Mouse (Mus musculus) limb, embryonic 12.5 days (tissue): ENCODE results near the gene Fam43a. TPM values are rescaled to one million over a fixed set of nuclear protein-coding genes. Genes with fewer than 3 reads are reported as not detected.

Experiments
- ATAC-seq: fragments of 200-750 bp; cut with Nextera tagmentation; 2 replicates; pipeline ENCODE4 v1.8.0; 2017; ENCODE audit warnings: low read depth, moderate TSS enrichment; ENCODE audit not compliant: insufficient number of reproducible peaks, insufficient read depth, low FRiP score, low TSS enrichment
- H3K27ac ChIP-seq: fragments of 300-500 bp; sonication (generic); 2 replicates; pipeline ENCODE4 v1.5.1; 2016; ENCODE audit warnings: mild to moderate bottlenecking, moderate library complexity
- H3K27me3 ChIP-seq: fragments of 300-500 bp; sonication (generic); 2 replicates; pipeline ENCODE4 v1.6.1; 2016; ENCODE audit warnings: mild to moderate bottlenecking, moderate library complexity
- H3K36me3 ChIP-seq: fragments of 300-500 bp; sonication (generic); 2 replicates; pipeline ENCODE4 v1.6.1; 2016; ENCODE audit warnings: mild to moderate bottlenecking, moderate library complexity
- H3K4me1 ChIP-seq: fragments of 300-500 bp; sonication (generic); replicated peaks from 2 replicates; pipeline ENCODE4 v1.6.1; 2016
- H3K4me2 ChIP-seq: fragments of 300-500 bp; sonication (generic); 2 replicates; pipeline ENCODE4 v1.6.1; 2016; ENCODE audit warnings: mild to moderate bottlenecking, moderate library complexity
- H3K4me3 ChIP-seq: fragments of 300-500 bp; sonication (generic); replicated peaks from 2 replicates; pipeline ENCODE4 v1.5.1; 2016; ENCODE audit warnings: mild to moderate bottlenecking
- H3K9ac ChIP-seq: fragments of 300-500 bp; sonication (generic); replicated peaks from 2 replicates; pipeline ENCODE4 v1.6.1; 2016; ENCODE audit warnings: mild to moderate bottlenecking, moderate library complexity
- H3K9me3 ChIP-seq: fragments of 300-500 bp; sonication (generic); 2 replicates; pipeline ENCODE4 v1.6.1; 2016; ENCODE audit warnings: mild to moderate bottlenecking, moderate library complexity
- WGBS: fragments of 180-500 bp; shearing (Covaris S2); methylation state at CpG from one replicate; pipeline ENCODE4 v1.1.7; 2016; 5-methylcytosine and 5-hydroxymethylcytosine counted together
- polyA plus RNA-seq: library from polyadenylated mRNA; unstranded; fragments of >200 nt; fragmentation: Nextera tagmentation; extraction: Ambion mirVana; gene quantifications from 2 replicates; pipeline ENCODE4 v1.2.1, GENCODE M21; 2016

Gene Fam43a
- polyA plus RNA-seq, 1 experiment from 2014 or later, result 11.2 TPM

DNA sequence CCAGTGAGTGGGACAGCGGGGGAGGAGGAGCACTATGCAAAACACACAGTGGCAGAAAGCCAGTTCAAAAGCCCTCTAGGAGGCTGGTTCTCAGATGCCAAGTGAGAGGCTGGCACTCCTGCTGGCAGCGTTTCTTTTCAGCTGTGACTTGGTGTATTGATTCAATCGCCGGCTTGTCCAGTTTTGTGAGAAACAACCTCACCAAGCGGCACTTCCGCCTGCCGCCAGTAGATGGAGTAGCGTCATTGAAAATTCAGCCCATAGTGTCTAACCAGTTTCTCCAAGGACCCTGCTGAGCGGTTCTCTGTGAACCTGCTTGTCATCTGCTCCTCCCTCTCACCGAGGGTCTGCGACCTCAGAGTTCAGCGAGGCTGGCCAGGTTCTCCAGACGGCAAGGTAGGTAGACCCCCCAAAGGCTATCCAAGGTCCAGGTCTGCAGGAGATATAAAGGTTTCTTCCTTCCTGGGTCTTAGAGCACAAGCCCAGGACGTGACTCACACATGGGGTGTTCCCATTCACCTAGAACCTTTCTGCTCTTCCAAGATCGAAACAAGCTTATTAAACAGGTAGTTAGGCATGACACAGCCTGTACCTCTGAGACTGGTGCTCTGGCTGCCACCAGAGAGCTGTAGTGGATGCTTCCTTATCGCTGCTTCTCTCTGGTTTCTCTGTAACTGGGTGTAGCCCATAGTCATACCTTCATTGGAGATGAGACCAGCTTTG lies 2.4 kb upstream of the Fam43a start:
- Histone ChIP-seq H3K4me2 (peak overlapping the region; percentile 34), H3K27ac (no peak overlapping the region), H3K9ac (no peak overlapping the region), H3K4me3 (no peak overlapping the region), H3K9me3 (no peaks in the 10 kb centered on the region), H3K4me1 (peaks cover 24% of the 10 kb centered on the region), H3K27me3 (peaks cover 61% of the 10 kb centered on the region), H3K36me3 (no peaks in the 10 kb centered on the region)
- ATAC-seq, result no peak
- 12% methylated on average over 16 of the region's 16 CpGs for WGBS

DNA sequence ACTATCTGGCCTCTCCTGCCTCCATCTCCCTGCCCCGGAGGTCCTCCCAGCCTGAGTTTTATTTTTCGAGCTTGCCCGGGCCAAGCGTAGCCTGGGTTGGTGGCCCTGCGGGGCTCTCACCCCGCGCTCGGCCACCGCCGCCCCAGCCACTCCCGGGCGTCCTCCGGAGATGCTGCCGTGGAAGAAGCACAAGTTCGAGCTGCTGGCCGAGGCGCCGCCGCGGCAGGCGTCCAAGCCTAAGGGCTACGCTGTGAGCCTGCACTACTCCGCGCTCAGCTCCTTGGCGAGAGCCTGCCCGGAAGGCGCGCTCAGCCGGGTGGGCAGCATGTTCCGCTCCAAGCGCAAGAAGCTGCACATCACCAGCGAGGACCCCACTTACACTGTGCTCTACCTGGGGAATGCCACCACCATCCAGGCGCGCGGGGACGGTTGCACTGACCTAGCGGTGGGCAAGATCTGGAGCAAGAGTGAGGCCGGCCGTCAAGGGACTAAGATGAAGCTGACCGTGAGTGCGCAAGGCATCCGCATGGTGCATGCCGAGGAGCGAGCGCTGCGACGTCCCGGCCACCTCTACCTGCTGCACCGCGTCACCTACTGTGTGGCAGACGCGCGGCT lies 1.0 kb downstream of the Fam43a start:
- under 1% methylated on average over 53 of the region's 53 CpGs for WGBS
- ATAC-seq, result no peak
- H3K27me3 ChIP-seq, result peaks cover 52% of the 10 kb centered on the region

DNA sequence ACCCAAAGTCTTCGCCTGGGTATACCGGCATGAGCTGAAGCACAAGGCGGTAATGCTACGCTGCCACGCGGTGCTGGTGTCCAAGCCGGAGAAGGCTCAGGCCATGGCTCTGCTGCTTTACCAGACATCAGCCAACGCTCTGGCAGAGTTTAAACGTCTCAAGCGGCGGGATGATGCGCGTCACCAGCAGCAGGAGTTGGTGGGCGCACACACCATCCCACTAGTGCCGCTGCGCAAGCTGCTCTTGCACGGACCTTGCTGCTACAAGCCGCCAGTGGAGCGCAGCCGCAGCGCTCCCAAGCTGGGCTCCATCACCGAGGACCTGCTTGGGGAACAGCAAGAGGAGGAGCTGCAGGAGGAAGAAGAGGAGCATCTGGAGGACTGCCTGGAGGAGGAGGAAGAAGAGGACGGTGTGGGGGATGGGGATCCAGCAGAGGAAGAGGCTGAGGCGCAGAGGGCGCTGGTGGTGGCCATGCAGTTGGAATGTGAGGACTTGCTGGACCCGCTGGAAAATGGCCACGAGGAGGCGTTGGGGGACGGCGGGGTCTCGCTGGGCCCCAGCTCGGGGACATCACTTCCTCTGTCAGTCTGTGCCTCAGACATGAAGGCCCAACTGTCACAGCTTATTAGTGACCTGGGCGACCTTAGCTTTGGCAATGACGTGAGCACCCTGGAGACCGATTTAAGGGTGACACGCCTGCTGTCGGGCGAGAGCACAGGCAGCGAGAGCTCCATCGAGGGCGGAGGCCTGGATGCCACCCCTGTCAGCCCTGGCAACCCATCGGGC lies 1.7 kb downstream of the Fam43a start:
- H3K4me2 ChIP-seq, result peak overlapping the region; percentile 97
- H3K4me1 ChIP-seq, result peaks cover 62% of the 10 kb centered on the region
- H3K36me3 ChIP-seq, result no peaks in the 10 kb centered on the region
- peak overlapping the region; percentile 63 for H3K4me3 ChIP-seq
- no peaks in the 10 kb centered on the region for H3K9me3 ChIP-seq
- peak overlapping the region; percentile 50 for H3K27ac ChIP-seq
- ATAC-seq, result no peak
- H3K27me3 ChIP-seq, result peaks cover 45% of the 10 kb centered on the region
- peak overlapping the region; percentile 72 for H3K9ac ChIP-seq
- 6% methylated on average over 42 of the region's 42 CpGs for WGBS

More for the DNA sequence above, 1.0 kb downstream of the Fam43a start:
- Histone ChIP-seq H3K9me3 (no peaks in the 10 kb centered on the region), H3K4me2 (peak overlapping the region; percentile 97), H3K27ac (peak overlapping the region; percentile 35; the same call in 1 of the 2 replicates), H3K36me3 (no peaks in the 10 kb centered on the region), H3K4me3 (peak overlapping the region; percentile 63), H3K9ac (peak overlapping the region; percentile 72), H3K4me1 (peaks cover 55% of the 10 kb centered on the region)

DNA sequence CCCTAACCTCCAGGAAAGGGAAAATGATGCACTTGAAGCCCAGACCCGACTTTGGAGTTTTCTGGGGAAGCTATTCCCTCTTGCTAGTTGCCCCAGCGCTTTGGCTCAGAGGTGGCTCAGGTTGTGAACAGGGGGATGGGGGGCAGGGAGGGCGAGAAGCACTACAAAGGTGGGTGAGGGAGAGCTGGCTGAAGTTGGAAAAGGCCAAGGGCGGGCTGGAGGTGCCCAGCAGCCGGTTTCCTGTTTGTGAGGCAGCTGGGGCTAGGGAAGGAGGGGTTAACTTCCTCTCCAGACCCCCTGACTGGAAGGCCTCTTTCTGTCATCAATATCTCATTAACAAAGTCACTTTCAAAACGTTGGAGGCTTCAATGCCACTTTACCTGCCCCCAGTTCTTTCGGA lies 2.4 kb downstream of the Fam43a start:
- Histone ChIP-seq H3K27ac (peak overlapping the region; percentile 50), H3K4me1 (peaks cover 65% of the 10 kb centered on the region), H3K9me3 (no peaks in the 10 kb centered on the region), H3K4me3 (peak overlapping the region; percentile 63), H3K9ac (0 out of 2 replicates have a peak overlapping the region, but pooled peaks have one; percentile 18), H3K4me2 (peak overlapping the region; percentile 97), H3K36me3 (no peaks in the 10 kb centered on the region), H3K27me3 (peaks cover 38% of the 10 kb centered on the region)
- 4% methylated on average over 7 of the region's 7 CpGs for whole genome bisulfite sequencing
- ATAC-seq, result no peak

DNA sequence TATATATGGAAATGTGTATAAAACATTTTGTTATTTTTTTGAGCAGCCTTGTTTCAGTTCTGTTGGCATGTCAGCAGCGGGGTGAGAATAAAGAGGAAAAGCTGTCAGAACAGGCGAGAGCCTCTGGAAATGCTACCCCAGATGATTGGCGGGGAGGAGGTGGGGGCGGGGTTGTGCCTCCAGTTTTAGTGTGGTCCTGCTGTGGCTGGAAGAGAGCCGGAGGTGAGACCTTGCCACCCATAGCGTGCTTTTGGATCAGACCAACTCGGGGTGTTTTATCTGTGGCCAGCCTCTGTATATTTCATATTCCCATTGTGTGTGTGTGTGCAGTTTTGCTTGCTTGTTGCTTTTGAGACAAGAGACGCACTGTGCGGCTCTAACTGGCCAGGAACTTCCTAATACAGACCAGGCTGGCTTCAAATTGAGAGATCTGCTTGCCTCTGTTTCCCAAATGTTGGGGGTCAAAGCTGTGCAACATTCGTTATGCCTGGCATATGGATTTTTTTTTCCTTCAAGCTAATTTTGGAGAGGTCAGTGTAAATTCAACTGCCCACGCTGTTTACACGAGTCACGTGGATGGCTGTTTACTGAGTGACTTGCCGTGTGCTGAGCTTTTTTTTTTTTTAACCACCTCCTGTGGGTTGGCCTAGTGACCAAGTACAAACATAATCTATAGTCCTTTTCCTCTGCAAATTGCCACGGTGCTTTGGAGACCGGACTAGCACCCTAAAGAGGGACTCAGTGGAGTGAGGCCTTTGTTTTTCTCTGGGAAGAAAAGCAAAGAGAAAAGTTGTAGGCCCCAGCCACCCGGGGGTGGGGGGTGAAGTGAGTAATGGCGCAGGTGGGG lies 3.4 kb downstream of the Fam43a start:
- 14% methylated on average over 18 of the region's 18 CpGs for WGBS
- peak overlapping the region; percentile 97 for H3K4me2 ChIP-seq
- no peak for ATAC-seq
- H3K27ac ChIP-seq, result peak overlapping the region; percentile 68
- H3K9me3 ChIP-seq, result no peaks in the 10 kb centered on the region
- no peak overlapping the region; the same call in 1 of the 2 replicates for H3K4me3 ChIP-seq
- peaks cover 61% of the 10 kb centered on the region for H3K4me1 ChIP-seq
- no peaks in the 10 kb centered on the region for H3K36me3 ChIP-seq
- H3K27me3 ChIP-seq, result peaks cover 31% of the 10 kb centered on the region
- no peak overlapping the region for H3K9ac ChIP-seq

DNA sequence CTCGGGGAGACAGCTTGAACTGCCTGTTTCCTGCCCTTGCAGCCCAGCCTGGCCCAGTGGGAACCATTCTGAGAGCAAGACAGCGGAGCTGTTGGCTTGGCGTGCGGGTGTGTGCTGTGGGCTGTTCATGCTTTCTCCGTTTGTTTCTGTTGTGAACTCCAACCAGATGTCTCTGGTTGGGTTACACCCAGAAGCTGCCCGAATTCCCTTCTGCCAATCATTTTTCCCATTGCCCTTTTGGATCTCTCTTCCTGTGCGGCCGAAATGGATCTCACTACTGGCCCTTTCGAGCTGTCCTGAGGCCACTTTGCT lies 4.0 kb downstream of the Fam43a start:
- H3K9ac ChIP-seq, result no peak overlapping the region
- peaks cover 61% of the 10 kb centered on the region for H3K4me1 ChIP-seq
- no peaks in the 10 kb centered on the region for H3K9me3 ChIP-seq
- H3K27ac ChIP-seq, result peak overlapping the region; percentile 68
- peaks cover 29% of the 10 kb centered on the region for H3K27me3 ChIP-seq
- no peak overlapping the region for H3K4me3 ChIP-seq
- WGBS, result 31% methylated on average over 9 of the region's 9 CpGs
- no peaks in the 10 kb centered on the region for H3K36me3 ChIP-seq
- H3K4me2 ChIP-seq, result peak overlapping the region; percentile 97
- ATAC-seq, result no peak

DNA sequence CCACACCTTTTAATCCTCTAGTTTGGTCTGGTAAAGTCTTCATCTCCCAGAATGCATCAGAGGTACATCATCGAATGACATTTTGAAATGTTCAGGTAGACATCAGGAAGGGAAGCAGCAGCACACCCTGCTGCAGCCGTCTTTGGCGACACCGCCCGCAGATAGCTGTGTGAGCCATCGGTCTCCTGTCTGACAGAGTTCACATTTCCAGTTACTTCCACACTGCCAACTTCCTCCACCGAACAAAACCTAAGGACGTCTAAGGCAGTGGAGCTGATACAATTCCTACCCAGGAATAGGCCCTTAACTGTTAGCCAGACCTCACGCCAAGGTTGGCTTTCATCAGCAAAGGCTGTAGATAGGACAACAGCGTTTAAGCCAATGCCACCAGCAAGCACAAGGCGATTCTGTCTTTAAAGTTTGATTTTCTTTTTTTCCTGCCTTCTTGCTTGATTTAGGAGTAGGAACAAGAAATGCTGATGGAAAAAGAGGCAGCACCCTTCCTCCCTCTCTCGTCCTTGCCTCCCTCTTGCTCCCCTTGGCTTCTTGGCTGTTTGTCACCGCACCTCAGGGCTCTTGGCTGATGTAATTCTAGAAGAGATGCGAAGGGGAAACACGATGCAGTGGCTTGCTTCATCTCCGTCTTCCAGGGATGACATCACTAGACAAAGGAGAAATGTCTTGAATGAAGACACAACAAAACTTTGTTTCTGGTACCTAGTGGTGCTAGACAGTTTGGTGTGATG lies 4.7 kb downstream of the Fam43a start:
- H3K9ac ChIP-seq, result no peak overlapping the region
- H3K9me3 ChIP-seq, result no peaks in the 10 kb centered on the region
- H3K27ac ChIP-seq, result peak overlapping the region; percentile 20; the same call in 1 of the 2 replicates
- H3K4me2 ChIP-seq, result no peak overlapping the region
- ATAC-seq, result no peak
- H3K27me3 ChIP-seq, result peaks cover 24% of the 10 kb centered on the region
- H3K4me3 ChIP-seq, result no peak overlapping the region
- WGBS, result 77% methylated on average over 16 of the region's 16 CpGs
- H3K4me1 ChIP-seq, result peaks cover 61% of the 10 kb centered on the region
- no peaks in the 10 kb centered on the region for H3K36me3 ChIP-seq

DNA sequence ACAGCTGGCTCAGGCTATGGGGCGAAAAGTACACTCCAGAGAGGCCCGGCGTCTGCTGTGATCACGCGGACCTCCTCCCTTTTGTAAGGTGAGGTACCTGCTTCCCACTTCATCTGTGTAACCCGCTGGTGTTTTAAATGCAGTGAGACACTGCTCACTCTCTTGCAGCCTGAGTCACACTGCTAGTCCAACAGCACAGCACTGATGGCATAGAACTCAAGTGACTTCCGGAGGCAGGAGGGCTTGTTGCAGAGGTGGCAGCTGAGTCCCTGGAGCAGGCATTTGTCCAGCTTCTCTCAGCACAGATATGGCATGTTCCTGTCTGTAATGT lies 5.2 kb downstream of the Fam43a start:
- H3K36me3 ChIP-seq, result no peaks in the 10 kb centered on the region
- 75% methylated on average over 7 of the region's 7 CpGs for WGBS
- no peak overlapping the region for H3K4me2 ChIP-seq
- no peak overlapping the region for H3K9ac ChIP-seq
- no peaks in the 10 kb centered on the region for H3K9me3 ChIP-seq
- H3K4me3 ChIP-seq, result no peak overlapping the region
- no peak for ATAC-seq
- no peak overlapping the region for H3K27ac ChIP-seq
- H3K27me3 ChIP-seq, result peaks cover 20% of the 10 kb centered on the region
- peaks cover 61% of the 10 kb centered on the region for H3K4me1 ChIP-seq

DNA sequence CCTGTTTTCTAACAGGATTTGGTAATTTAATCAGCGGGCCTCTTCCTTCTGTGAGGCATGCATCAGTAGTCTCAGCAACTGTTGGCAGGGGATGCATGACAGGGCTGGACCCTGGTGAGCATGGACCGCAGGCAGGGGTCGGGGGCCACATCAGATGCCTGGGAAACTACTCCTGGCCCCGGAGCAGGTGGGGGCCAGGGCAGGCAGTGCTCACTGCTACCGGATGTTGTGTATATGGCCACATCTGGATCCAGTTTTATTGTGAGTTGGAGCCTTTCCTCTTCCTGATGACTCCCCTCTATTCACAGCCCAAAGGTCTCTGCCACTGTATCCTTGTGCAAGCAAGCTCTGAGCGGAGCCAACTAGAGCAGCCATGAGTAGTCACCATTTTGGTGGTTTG lies 6.0 kb downstream of the Fam43a start:
- H3K27me3 ChIP-seq, result peaks cover 14% of the 10 kb centered on the region
- H3K36me3 ChIP-seq, result no peaks in the 10 kb centered on the region
- H3K9me3 ChIP-seq, result no peaks in the 10 kb centered on the region
- H3K4me3 ChIP-seq, result no peak overlapping the region
- no peak overlapping the region for H3K27ac ChIP-seq
- peaks cover 57% of the 10 kb centered on the region for H3K4me1 ChIP-seq
- peak; percentile 40; the same call in 1 of the 2 replicates for ATAC-seq
- no peak overlapping the region for H3K9ac ChIP-seq
- H3K4me2 ChIP-seq, result no peak overlapping the region
- WGBS, result 29% methylated on average over 6 of the region's 6 CpGs

DNA sequence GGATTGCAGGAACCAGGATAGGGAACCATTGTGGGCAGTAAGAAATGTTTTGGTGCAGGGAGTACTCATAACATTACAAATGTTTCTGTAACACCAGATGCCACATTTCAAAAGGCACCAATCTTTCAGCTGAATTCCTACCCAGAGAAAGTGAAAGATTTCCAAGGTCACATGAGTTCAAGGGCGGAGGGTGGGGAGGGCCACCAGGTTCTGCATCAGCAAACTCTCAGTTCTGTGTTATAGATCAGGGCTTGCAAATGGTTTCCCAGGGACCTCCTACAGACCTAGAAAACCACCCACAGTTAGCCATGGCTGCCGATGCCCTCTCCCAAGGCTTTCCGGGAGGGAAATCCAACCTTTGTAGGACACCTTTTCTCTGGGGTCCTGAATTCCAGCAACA lies 8.3 kb downstream of the Fam43a start:
- ATAC-seq, result no peak
- H3K9me3 ChIP-seq, result no peaks in the 10 kb centered on the region
- H3K36me3 ChIP-seq, result no peaks in the 10 kb centered on the region
- H3K9ac ChIP-seq, result no peak overlapping the region
- peaks cover 35% of the 10 kb centered on the region for H3K4me1 ChIP-seq
- peaks cover 4% of the 10 kb centered on the region; the same call in 1 of the 2 replicates for H3K27me3 ChIP-seq
- 79% methylated on average over 3 of the region's 3 CpGs for WGBS
- H3K4me3 ChIP-seq, result no peak overlapping the region
- H3K4me2 ChIP-seq, result no peak overlapping the region
- H3K27ac ChIP-seq, result no peak overlapping the region
